Mouse (Mus musculus): Measurements from ENCODE around the gene Gpr153. TPM values are rescaled to one million over a fixed set of nuclear protein-coding genes. Genes with fewer than 3 reads are reported as not detected.
A peak's percentile ranks its signal among the peaks of the same experiment; 100 is the strongest.

Gene Gpr153
- total RNA-seq, 1 experiment from 2014 or later, result 3.6 TPM

- DNase-seq, result no peak
Observed at GRCm38 (mm10) chr4:152287317-152288120, 13.5 kb downstream of the Gpr153 start.

GRCm38 (mm10) chr4:152288398-152288945 lies 14.4 kb downstream of the Gpr153 start:
- DNase-seq, result no peak

- no peak for DNase-seq
Observed at GRCm38 (mm10) chr4:152290385-152290784, 16.4 kb downstream of the Gpr153 start.

GRCm38 (mm10) chr4:152290991-152291390 lies 17.0 kb downstream of the Gpr153 start:
- DNase-seq, result no peak

- DNase-seq, result no peak
Observed at GRCm38 (mm10) chr4:152291562-152291961, 17.5 kb downstream of the Gpr153 start, which contains the start of gene Hes3. TSS of gene Hes3 (minus strand) at chr4:152291662.

GRCm38 (mm10) chr4:152292102-152292765 lies 18.2 kb downstream of the Gpr153 start:
- DNase-seq, result no peak

- DNase-seq, result no peak
Observed at GRCm38 (mm10) chr4:152294188-152294929, 20.3 kb downstream of the Gpr153 start.

GRCm38 (mm10) chr4:152295916-152296315 lies 21.9 kb downstream of the Gpr153 start:
- no peak for DNase-seq

GRCm38 (mm10) chr4:152296371-152296770 lies 22.3 kb downstream of the Gpr153 start:
- no peak for DNase-seq

GRCm38 (mm10) chr4:152296874-152297861 lies 23.1 kb downstream of the Gpr153 start, which contains the start of gene Icmt:
TSS of gene Icmt (plus strand) at chr4:152297227.
- peak; percentile 100 for DNase-seq

GRCm38 (mm10) chr4:152298836-152299235 lies 24.8 kb downstream of the Gpr153 start:
- DNase-seq, result no peak

- no peak for DNase-seq
Observed at GRCm38 (mm10) chr4:152300375-152300774, 26.3 kb downstream of the Gpr153 start.

- no peak for DNase-seq
Observed at GRCm38 (mm10) chr4:152302012-152302411, 28.0 kb downstream of the Gpr153 start.

GRCm38 (mm10) chr4:152303172-152303571 lies 29.1 kb downstream of the Gpr153 start:
- DNase-seq, result no peak

- no peak for DNase-seq
Observed at GRCm38 (mm10) chr4:152304685-152305084, 30.7 kb downstream of the Gpr153 start.

GRCm38 (mm10) chr4:152305991-152306390 lies 32.0 kb downstream of the Gpr153 start:
- no peak for DNase-seq

- peak; percentile 44 for DNase-seq
Observed at GRCm38 (mm10) chr4:152307542-152307941, 33.5 kb downstream of the Gpr153 start.

GRCm38 (mm10) chr4:152312186-152312585 lies 38.2 kb downstream of the Gpr153 start:
- no peak for DNase-seq

GRCm38 (mm10) chr4:152313211-152313632 lies 39.2 kb downstream of the Gpr153 start:
- peak; percentile 26 for DNase-seq

- no peak for DNase-seq
Observed at GRCm38 (mm10) chr4:152313934-152314333, 39.9 kb downstream of the Gpr153 start.

Measured in adrenal gland, postnatal 25 days (tissue).